Mouse (Mus musculus): ENCODE measurements around the gene Nodal. TPM values are rescaled to one million over a fixed set of nuclear protein-coding genes. Genes with fewer than 3 reads are reported as not detected.

Gene Nodal
- total RNA-seq, 1 experiment from 2014 or later: not detected

Other genes starting within 250 kb of the Nodal start
- not detected in 2 replicates for gene Tbata, start 246.0 kb upstream of the Nodal start, total RNA-seq (2021)
- gene Adamts14, start 144.5 kb upstream of the Nodal start, total RNA-seq (2021): 3.0 and 3.1 TPM in 2 replicates
- 0.22 and 0.26 TPM in 2 replicates for gene Prf1, start 120.1 kb upstream of the Nodal start, total RNA-seq (2021)
- 41.8 and 44.5 TPM in 2 replicates for gene Pald1, start 34.4 kb upstream of the Nodal start, total RNA-seq (2021)
- 109 and 114 TPM in 2 replicates for gene Eif4ebp2, start 34.7 kb downstream of the Nodal start, total RNA-seq (2021)
- gene Lrrc20, start 57.8 kb downstream of the Nodal start, total RNA-seq (2021): 11.7 and 15.5 TPM in 2 replicates
- 0.34 and 0.59 TPM in 2 replicates for gene Npffr1, start 177.5 kb downstream of the Nodal start, total RNA-seq (2021)
- 169 and 183 TPM in 2 replicates for gene Ppa1, start 230.6 kb downstream of the Nodal start, total RNA-seq (2021)

All from adrenal gland, postnatal 14 days (tissue).